Mouse (Mus musculus): ENCODE data around the gene Fam13c. TPM values are rescaled to one million over a fixed set of nuclear protein-coding genes. Genes with fewer than 3 reads are reported as not detected.

Gene Fam13c
- polyA plus RNA-seq, 1 experiment: 15.0 TPM

GRCm38 (mm10) chr10:70440639-70441461 lies 569 bp downstream of the Fam13c start:
- Histone ChIP-seq H3K79me2 (ENCODE audit: control insufficient read depth, insufficient read depth) (no peaks in the 10 kb centered on the region), H3ac (ENCODE audit: control insufficient read depth, insufficient read length) (peak overlapping the region; percentile 10), H3K4me3 (peak overlapping the region; percentile 73), H3K27me3 (ENCODE audit: control insufficient read depth, insufficient read depth, insufficient read length) (no peaks in the 10 kb centered on the region), H3K36me3 (ENCODE audit: control insufficient read depth, insufficient read depth) (no peaks in the 10 kb centered on the region), H3K4me2 (ENCODE audit: low read depth) (peak overlapping the region; percentile 81)
- TF ChIP-seq POLR2AphosphoS2 (IDR thresholded peaks at IDR 0.05; ENCODE audit: insufficient read length, low read depth) (no peak), REST (IDR thresholded peaks at IDR 0.05; ENCODE audit: insufficient read depth, insufficient read length) (no peak), SRF (IDR thresholded peaks at IDR 0.05; ENCODE audit: control insufficient read depth, insufficient read length, low read depth) (peak; percentile 12), CEBPB (IDR thresholded peaks at IDR 0.05; ENCODE audit: insufficient read depth, poor library complexity, severe bottlenecking) (no peak), TCF12 (IDR thresholded peaks at IDR 0.05; ENCODE audit: insufficient read depth, poor library complexity, severe bottlenecking) (no peak), POLR2A (IDR thresholded peaks at IDR 0.05; ENCODE audit: insufficient read length, low read depth) (peak; percentile 51), MYOG (IDR thresholded peaks at IDR 0.05; ENCODE audit: control insufficient read depth in 1 of 3, insufficient read depth in 1 of 3, insufficient read length in 2 of 3, low read depth in 2 of 3) (peak in 1 of 3 experiments; percentile 14), TCF3 (IDR thresholded peaks at IDR 0.05; ENCODE audit: insufficient read length, low read depth) (no peak), E2F4 (IDR thresholded peaks at IDR 0.05; ENCODE audit: insufficient read depth) (no peak), MYOD1 (IDR thresholded peaks at IDR 0.05; ENCODE audit: control insufficient read depth in 1 of 3, insufficient read length in 2 of 3, low read depth in 2 of 3) (no peak), USF1 (IDR thresholded peaks at IDR 0.05; ENCODE audit: low read depth) (no peak), MAX (IDR thresholded peaks at IDR 0.05; ENCODE audit: low read depth) (no peak)

- TF ChIP-seq REST (IDR thresholded peaks at IDR 0.05; ENCODE audit: insufficient read depth, insufficient read length) (no peak), SRF (IDR thresholded peaks at IDR 0.05; ENCODE audit: control insufficient read depth, insufficient read length, low read depth) (no peak), USF1 (IDR thresholded peaks at IDR 0.05; ENCODE audit: low read depth) (no peak), POLR2A (IDR thresholded peaks at IDR 0.05; ENCODE audit: insufficient read length, low read depth) (no peak), TCF12 (IDR thresholded peaks at IDR 0.05; ENCODE audit: insufficient read depth, poor library complexity, severe bottlenecking) (no peak), MYOG (IDR thresholded peaks at IDR 0.05; ENCODE audit: control insufficient read depth in 1 of 3, insufficient read depth in 1 of 3, insufficient read length in 2 of 3, low read depth in 2 of 3) (no peak), POLR2AphosphoS2 (IDR thresholded peaks at IDR 0.05; ENCODE audit: insufficient read length, low read depth) (no peak), CEBPB (IDR thresholded peaks at IDR 0.05; ENCODE audit: insufficient read depth, poor library complexity, severe bottlenecking) (no peak), MYOD1 (IDR thresholded peaks at IDR 0.05; ENCODE audit: control insufficient read depth in 1 of 3, insufficient read length in 2 of 3, low read depth in 2 of 3) (no peak), TCF3 (IDR thresholded peaks at IDR 0.05; ENCODE audit: insufficient read length, low read depth) (no peak), E2F4 (IDR thresholded peaks at IDR 0.05; ENCODE audit: insufficient read depth) (no peak)
- H3K4me3 ChIP-seq: peak overlapping the region; percentile 73
Measured at GRCm38 (mm10) chr10:70442156-70442555, 1.9 kb downstream of the Fam13c start.

GRCm38 (mm10) chr10:70442623-70443022 lies 2.3 kb downstream of the Fam13c start:
- Histone ChIP-seq H3ac (ENCODE audit: control insufficient read depth, insufficient read length) (no peak overlapping the region), H3K27me3 (ENCODE audit: control insufficient read depth, insufficient read depth, insufficient read length) (no peaks in the 10 kb centered on the region), H3K79me2 (ENCODE audit: control insufficient read depth, insufficient read depth) (no peaks in the 10 kb centered on the region), H3K4me3 (peak overlapping the region; percentile 73), H3K4me2 (ENCODE audit: low read depth) (peak overlapping the region; percentile 81), H3K36me3 (ENCODE audit: control insufficient read depth, insufficient read depth) (no peaks in the 10 kb centered on the region)
- TF ChIP-seq MYOD1 (IDR thresholded peaks at IDR 0.05; ENCODE audit: control insufficient read depth in 1 of 3, insufficient read length in 2 of 3, low read depth in 2 of 3) (peak in 1 of 3 experiments; percentile 37), CEBPB (IDR thresholded peaks at IDR 0.05; ENCODE audit: insufficient read depth, poor library complexity, severe bottlenecking) (peak; percentile 82), POLR2AphosphoS2 (IDR thresholded peaks at IDR 0.05; ENCODE audit: insufficient read length, low read depth) (no peak), REST (IDR thresholded peaks at IDR 0.05; ENCODE audit: insufficient read depth, insufficient read length) (no peak), USF1 (IDR thresholded peaks at IDR 0.05; ENCODE audit: low read depth) (no peak), TCF12 (IDR thresholded peaks at IDR 0.05; ENCODE audit: insufficient read depth, poor library complexity, severe bottlenecking) (peak; percentile 26), SRF (IDR thresholded peaks at IDR 0.05; ENCODE audit: control insufficient read depth, insufficient read length, low read depth) (no peak), POLR2A (IDR thresholded peaks at IDR 0.05; ENCODE audit: insufficient read length, low read depth) (no peak), MYOG (IDR thresholded peaks at IDR 0.05; ENCODE audit: control insufficient read depth in 1 of 3, insufficient read depth in 1 of 3, insufficient read length in 2 of 3, low read depth in 2 of 3) (peak in 2 of 3 experiments; percentile 45 to 71), TCF3 (IDR thresholded peaks at IDR 0.05; ENCODE audit: insufficient read length, low read depth) (no peak)

More at GRCm38 (mm10) chr10:70442156-70442555, 1.9 kb downstream of the Fam13c start:
- Histone ChIP-seq H3K27me3 (ENCODE audit: control insufficient read depth, insufficient read depth, insufficient read length) (no peaks in the 10 kb centered on the region), H3K79me2 (ENCODE audit: control insufficient read depth, insufficient read depth) (no peaks in the 10 kb centered on the region), H3K36me3 (ENCODE audit: control insufficient read depth, insufficient read depth) (no peaks in the 10 kb centered on the region), H3K4me2 (ENCODE audit: low read depth) (peak overlapping the region; percentile 81), H3ac (ENCODE audit: control insufficient read depth, insufficient read length) (no peak overlapping the region)

DNA sequence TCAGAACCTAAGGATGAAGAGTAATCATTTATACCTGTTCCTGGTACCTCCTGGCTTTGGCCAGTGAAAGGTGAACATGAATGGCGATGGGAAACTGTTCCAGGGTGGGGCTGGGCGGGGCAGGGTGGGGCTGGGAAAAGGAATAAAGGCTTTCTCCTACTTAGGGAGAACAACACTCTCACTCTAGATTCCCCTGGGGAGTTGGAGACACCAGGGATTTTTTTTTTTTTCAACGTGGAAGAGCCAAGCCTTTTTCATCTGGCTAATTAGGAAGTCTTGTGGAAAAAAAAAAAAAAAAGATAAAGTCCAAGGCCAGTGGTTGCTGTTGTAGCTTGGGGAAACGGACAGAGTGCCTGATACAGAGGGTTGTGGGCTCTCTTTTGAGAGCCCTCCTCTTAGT lies 7.5 kb downstream of the Fam13c start:
- H3K79me2 ChIP-seq (ENCODE audit: control insufficient read depth, insufficient read depth): no peaks in the 10 kb centered on the region
- H3K4me3 ChIP-seq: no peak overlapping the region
- no peaks in the 10 kb centered on the region for H3K27me3 ChIP-seq (ENCODE audit: control insufficient read depth, insufficient read depth, insufficient read length)
- no peaks in the 10 kb centered on the region for H3K36me3 ChIP-seq (ENCODE audit: control insufficient read depth, insufficient read depth)
- no peak overlapping the region for H3ac ChIP-seq (ENCODE audit: control insufficient read depth, insufficient read length)
- H3K4me2 ChIP-seq (ENCODE audit: low read depth): no peak overlapping the region
- no peak for TF ChIP-seq E2F4 (IDR thresholded peaks at IDR 0.05; ENCODE audit: insufficient read depth)
- TF ChIP-seq POLR2AphosphoS2 (IDR thresholded peaks at IDR 0.05; ENCODE audit: insufficient read length, low read depth): no peak
- no peak for TF ChIP-seq CEBPB (IDR thresholded peaks at IDR 0.05; ENCODE audit: insufficient read depth, poor library complexity, severe bottlenecking)
- TF ChIP-seq REST (IDR thresholded peaks at IDR 0.05; ENCODE audit: insufficient read depth, insufficient read length): no peak
- TF ChIP-seq MYOG (IDR thresholded peaks at IDR 0.05; ENCODE audit: control insufficient read depth in 1 of 3, insufficient read depth in 1 of 3, insufficient read length in 2 of 3, low read depth in 2 of 3): no peak
- TF ChIP-seq USF1 (IDR thresholded peaks at IDR 0.05; ENCODE audit: low read depth): no peak
- no peak for TF ChIP-seq POLR2A (IDR thresholded peaks at IDR 0.05; ENCODE audit: insufficient read length, low read depth)
- no peak for TF ChIP-seq SRF (IDR thresholded peaks at IDR 0.05; ENCODE audit: control insufficient read depth, insufficient read length, low read depth)
- TF ChIP-seq MYOD1 (IDR thresholded peaks at IDR 0.05; ENCODE audit: control insufficient read depth in 1 of 3, insufficient read length in 2 of 3, low read depth in 2 of 3): no peak
- no peak for TF ChIP-seq TCF12 (IDR thresholded peaks at IDR 0.05; ENCODE audit: insufficient read depth, poor library complexity, severe bottlenecking)
- no peak for TF ChIP-seq MAX (IDR thresholded peaks at IDR 0.05; ENCODE audit: low read depth)
- no peak for TF ChIP-seq TCF3 (IDR thresholded peaks at IDR 0.05; ENCODE audit: insufficient read length, low read depth)

Data from myocyte (in vitro differentiated cells).